Mouse (Mus musculus): Measurements from ENCODE around the gene Gse1. TPM values are rescaled to one million over a fixed set of nuclear protein-coding genes. Genes with fewer than 3 reads are reported as not detected.

The Gse1 gene
- polyA plus RNA-seq, 1 experiment from 2014 or later = 31.3 TPM

DNA sequence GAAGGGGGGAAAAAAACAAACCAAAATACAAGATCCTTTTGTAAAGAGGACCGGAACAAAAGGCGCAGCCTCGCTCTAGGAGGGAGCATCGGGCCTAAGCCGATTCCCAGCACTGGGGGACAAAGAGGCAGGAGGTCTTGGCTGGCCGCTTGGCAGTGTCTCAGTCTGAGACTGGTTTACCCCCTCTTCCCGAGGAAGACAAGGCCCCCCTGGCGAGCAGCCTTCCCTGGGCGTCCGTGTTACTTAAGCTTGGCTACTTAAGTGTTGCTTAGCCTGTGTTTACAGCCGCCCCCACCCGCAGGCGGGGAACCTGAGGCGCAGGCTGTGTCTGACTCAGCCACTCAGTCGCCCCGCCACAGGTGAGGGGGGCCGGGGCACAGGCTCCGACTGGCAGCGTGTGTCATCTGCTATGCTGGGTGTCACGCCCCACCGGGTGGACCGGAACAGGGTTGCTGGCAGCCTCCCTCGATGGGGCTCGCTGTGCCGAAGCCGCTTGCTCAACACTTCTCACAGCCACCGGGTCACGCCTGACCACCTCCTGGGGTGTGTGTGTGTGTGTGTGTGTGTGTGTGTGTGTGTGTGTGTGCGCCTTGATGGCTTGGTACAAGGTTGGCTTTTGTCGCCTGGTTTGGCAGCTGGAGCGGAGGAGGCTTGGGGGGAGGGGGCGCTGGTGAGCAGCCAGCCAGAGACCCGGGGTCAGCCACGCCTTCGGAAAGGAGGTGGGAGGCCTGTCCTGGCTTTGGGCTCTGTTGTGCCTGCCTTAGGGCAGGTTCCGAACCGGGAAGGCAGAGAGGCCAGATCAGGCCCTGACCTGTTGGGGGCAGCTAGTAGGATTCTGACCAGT is 310.4 kb downstream of the Gse1 start:
- peak overlapping the region; percentile 99 for H3K4me2 ChIP-seq (replicated peaks)
- H3K27me3 ChIP-seq = no peaks in the 10 kb centered on the region
- ATAC-seq (replicated peaks) = peak; percentile 37
- H3K9ac ChIP-seq (replicated peaks) = peak overlapping the region; percentile 65
- H3K9me3 ChIP-seq = no peaks in the 10 kb centered on the region
- H3K4me1 ChIP-seq = peaks cover 91% of the 10 kb centered on the region
- no peaks in the 10 kb centered on the region for H3K36me3 ChIP-seq
- peak overlapping the region; percentile 98 for H3K27ac ChIP-seq (replicated peaks)
- under 1% methylated on average over 37 of the region's 37 CpGs for WGBS
- H3K4me3 ChIP-seq = peak overlapping the region; percentile 78

DNA sequence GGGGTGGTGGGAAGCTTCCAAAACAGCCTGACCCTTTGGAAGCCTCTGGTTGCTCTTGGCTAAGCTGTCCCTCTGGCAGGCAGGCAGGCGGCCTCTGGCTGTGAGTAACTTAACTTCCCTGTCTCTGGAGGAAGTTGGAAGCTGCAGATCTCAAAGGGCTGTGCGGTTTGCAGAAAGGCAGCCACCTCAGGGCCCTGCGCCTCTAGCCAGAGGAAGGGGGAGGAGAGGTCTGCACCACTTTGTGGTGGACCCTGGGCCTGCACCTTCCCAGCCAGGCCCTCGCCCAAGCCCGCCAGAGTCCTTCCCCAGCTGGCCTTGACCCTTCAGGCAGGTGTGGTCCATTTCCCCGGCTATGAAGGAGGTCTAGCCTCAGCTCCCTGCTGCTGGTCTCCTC is 311.1 kb downstream of the Gse1 start:
- peak overlapping the region; percentile 65; the same call in 1 of the 2 replicates for H3K9ac ChIP-seq (replicated peaks)
- H3K27me3 ChIP-seq = no peaks in the 10 kb centered on the region
- 31% methylated on average over 5 of the region's 6 CpGs for WGBS
- H3K4me3 ChIP-seq = peak overlapping the region; percentile 78
- H3K4me2 ChIP-seq (replicated peaks) = peak overlapping the region; percentile 99
- no peaks in the 10 kb centered on the region for H3K9me3 ChIP-seq
- peaks cover 89% of the 10 kb centered on the region for H3K4me1 ChIP-seq
- no peak for ATAC-seq (replicated peaks)
- peak overlapping the region; percentile 98 for H3K27ac ChIP-seq (replicated peaks)
- no peaks in the 10 kb centered on the region for H3K36me3 ChIP-seq

DNA sequence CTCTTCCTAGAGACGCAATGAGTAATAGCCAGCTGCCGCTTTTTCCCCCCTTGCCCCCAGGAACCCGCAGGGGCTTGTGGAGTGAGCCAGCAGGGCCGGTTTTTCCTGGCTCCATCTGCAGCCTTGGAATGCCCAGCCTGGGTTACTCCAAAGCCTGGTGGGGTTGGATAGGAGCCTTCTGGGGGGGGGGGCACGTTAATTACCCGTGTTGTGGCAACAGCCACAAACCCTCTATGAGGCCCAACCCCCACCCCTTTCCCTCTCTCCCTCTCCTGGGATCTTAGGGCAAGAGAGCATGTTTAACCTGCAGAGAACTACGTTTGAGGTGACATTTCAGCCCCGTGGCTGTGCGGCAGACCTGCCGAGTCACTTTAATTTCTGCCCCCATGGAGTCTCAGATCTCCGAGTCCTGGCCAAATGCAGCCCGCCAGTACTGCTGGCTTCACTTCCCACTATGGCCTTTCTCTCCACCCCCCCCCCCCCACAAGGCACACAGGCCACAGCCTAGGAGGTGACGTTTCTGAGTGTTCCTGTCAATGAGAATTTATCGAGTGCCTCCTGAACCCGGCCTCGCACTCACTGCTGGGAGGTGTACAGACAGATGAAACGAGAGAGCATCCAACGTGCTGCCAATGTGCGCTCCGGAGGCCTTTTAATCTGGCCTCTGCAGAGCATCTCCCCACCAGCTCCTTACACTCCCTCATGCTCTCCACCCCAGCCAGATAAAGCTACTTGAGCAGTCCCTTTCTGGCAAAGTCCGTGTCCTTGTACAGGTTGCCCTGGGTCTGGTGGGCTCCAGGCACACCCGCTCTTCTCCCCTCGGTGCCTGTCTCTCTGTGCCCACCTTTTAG is 311.7 kb downstream of the Gse1 start:
- peak overlapping the region; percentile 98 for H3K27ac ChIP-seq (replicated peaks)
- WGBS = 24% methylated on average over 23 of the region's 23 CpGs
- H3K36me3 ChIP-seq = no peaks in the 10 kb centered on the region
- peak overlapping the region; percentile 99 for H3K4me2 ChIP-seq (replicated peaks)
- ATAC-seq (replicated peaks) = no peak
- H3K9ac ChIP-seq (replicated peaks) = peak overlapping the region; percentile 65; the same call in 1 of the 2 replicates
- peaks cover 82% of the 10 kb centered on the region for H3K4me1 ChIP-seq
- peak overlapping the region; percentile 78 for H3K4me3 ChIP-seq
- no peaks in the 10 kb centered on the region for H3K27me3 ChIP-seq
- no peaks in the 10 kb centered on the region for H3K9me3 ChIP-seq

DNA sequence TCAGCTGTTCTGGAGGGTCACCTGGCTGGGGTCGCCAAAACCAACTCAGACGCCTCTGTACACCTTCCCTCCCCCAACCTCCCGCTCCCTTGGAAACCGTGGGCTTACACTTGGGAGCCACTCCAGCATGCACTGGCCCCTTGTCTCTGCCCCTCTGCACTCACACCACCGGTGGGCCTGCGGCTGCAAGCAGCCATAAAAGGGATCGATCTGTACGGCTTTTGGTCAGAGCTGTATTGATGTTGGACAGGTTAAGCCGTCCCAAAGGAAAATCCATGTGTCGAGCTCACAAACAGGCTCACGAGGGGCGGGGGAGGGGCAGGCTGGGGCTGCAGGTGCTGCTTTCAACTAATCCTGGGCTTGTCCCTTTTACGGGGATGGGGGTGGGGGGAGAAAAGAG is 314.7 kb downstream of the Gse1 start:
- H3K4me2 ChIP-seq (replicated peaks) = no peak overlapping the region
- no peak overlapping the region for H3K4me3 ChIP-seq
- H3K9me3 ChIP-seq = no peaks in the 10 kb centered on the region
- WGBS = 21% methylated on average over 13 of the region's 13 CpGs
- H3K27ac ChIP-seq (replicated peaks) = 0 out of 2 replicates have a peak overlapping the region, but pooled peaks have one; percentile 10
- no peaks in the 10 kb centered on the region for H3K27me3 ChIP-seq
- no peaks in the 10 kb centered on the region for H3K36me3 ChIP-seq
- no peak overlapping the region for H3K9ac ChIP-seq (replicated peaks)
- ATAC-seq (replicated peaks) = no peak
- peaks cover 89% of the 10 kb centered on the region for H3K4me1 ChIP-seq

DNA sequence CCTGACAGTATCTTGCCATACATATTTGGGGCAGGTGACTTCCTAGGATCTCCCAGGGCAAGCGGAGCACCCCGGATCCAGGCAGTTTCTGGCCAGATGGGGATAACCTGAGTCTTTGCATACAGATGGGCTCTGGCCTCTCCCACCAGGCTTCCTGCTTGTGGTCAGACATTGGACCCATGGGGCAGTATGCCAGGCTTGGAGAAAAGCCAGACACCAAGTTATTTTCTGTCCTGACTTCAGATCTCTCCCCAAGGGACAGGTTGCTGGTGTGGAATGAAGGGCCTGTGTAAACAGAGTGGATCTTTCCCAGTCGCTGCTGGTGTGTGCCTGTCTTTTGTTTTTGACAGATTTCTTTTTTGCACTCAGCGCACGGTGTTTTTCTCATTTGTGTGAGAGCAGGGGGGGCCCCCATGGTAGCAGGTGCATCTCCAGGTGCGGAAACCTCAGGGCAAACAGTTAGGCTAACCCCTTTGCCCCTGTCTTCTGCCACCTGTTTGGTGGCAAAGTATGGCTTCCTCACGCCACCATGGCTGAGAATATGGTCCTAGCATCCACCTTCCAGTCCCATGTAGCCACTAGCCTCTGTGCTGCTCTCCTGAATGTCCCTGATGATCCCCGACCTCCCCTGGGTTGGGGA is 315.3 kb downstream of the Gse1 start:
- 53% methylated on average over 8 of the region's 8 CpGs for WGBS
- peaks cover 89% of the 10 kb centered on the region for H3K4me1 ChIP-seq
- H3K27me3 ChIP-seq = no peaks in the 10 kb centered on the region
- H3K4me3 ChIP-seq = no peak overlapping the region
- no peaks in the 10 kb centered on the region for H3K36me3 ChIP-seq
- H3K27ac ChIP-seq (replicated peaks) = 0 out of 2 replicates have a peak overlapping the region, but pooled peaks have one; percentile 10
- H3K9ac ChIP-seq (replicated peaks) = no peak overlapping the region
- H3K9me3 ChIP-seq = no peaks in the 10 kb centered on the region
- no peak overlapping the region for H3K4me2 ChIP-seq (replicated peaks)
- ATAC-seq (replicated peaks) = no peak

DNA sequence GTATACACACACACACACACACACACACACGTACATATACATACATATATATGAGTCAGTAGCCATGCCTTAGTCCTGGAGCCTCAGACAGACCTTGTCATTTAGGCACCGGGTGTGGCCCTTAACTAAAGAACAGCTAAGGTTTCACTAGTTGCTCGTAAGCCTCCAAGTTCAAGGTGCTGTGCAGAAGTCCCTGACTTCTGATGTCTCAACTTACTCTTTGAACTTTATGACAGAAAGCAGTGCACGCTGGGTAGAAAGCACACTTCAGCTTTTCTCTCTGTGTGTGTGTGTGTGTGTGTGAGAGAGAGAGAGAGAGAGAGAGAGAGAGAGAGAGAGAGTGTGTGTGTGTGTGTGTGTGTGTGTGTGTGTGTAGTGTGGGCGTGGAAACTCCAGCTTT is 315.9 kb downstream of the Gse1 start:
- 91% methylated on average over 5 of the region's 5 CpGs for WGBS
- Histone ChIP-seq H3K4me3 (no peak overlapping the region), H3K27ac (replicated peaks) (no peak overlapping the region), H3K9me3 (no peaks in the 10 kb centered on the region), H3K4me1 (peaks cover 89% of the 10 kb centered on the region), H3K36me3 (no peaks in the 10 kb centered on the region), H3K4me2 (replicated peaks) (no peak overlapping the region), H3K27me3 (no peaks in the 10 kb centered on the region), H3K9ac (replicated peaks) (no peak overlapping the region)
- ATAC-seq (replicated peaks) = no peak

DNA sequence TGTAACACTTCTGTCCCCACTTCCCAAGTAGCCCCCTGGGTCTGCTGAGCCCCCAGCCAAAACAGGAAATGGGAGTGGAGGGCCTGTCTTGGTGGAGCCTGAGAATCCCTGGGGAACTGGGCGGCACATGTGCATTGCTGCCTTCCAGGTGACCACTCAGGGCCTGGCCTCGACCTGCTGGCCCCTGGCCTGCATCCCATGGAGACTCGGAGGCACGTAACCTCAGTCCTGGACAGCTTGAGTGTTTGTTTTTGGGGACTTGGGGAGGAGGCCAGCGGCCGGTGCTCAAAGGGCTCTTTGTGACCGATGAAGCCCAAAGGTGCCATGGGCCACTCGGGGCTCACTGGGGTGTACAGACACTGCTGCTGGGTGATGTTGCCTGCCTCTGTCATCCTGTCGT is 319.3 kb downstream of the Gse1 start:
- Histone ChIP-seq H3K9ac (replicated peaks) (0 out of 2 replicates have a peak overlapping the region, but pooled peaks have one; percentile 4), H3K27me3 (no peaks in the 10 kb centered on the region), H3K4me2 (replicated peaks) (0 out of 2 replicates have a peak overlapping the region, but pooled peaks have one; percentile 18), H3K27ac (replicated peaks) (peak overlapping the region; percentile 91), H3K36me3 (no peaks in the 10 kb centered on the region), H3K4me1 (peaks cover 91% of the 10 kb centered on the region), H3K9me3 (no peaks in the 10 kb centered on the region), H3K4me3 (no peak overlapping the region)
- WGBS = 73% methylated on average over 9 of the region's 9 CpGs
- ATAC-seq (replicated peaks) = no peak

DNA sequence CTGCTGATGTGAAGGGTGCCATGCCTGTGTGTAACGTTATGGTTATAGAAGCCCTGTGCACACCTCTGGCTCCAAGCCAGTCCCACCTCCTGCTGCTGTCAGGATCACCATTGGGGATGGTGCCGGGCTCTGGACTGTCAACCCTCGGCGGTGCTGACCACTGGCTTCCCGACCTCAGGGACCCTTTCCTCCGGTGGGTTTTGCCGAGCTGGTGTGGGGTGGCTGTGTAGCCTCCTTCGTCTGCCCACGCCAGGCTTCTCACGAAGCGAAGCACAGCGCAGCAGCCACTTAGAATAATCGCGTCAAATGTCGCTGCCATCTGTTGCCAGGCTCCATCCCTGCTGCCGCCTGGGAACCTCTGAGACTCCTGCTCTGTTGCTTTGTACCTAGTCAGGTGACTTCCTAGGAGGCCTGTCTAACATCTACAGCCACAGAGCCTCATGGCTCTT is 320.1 kb downstream of the Gse1 start:
- peak overlapping the region; percentile 18 for H3K4me2 ChIP-seq (replicated peaks)
- 36% methylated on average over 16 of the region's 16 CpGs for WGBS
- H3K9ac ChIP-seq (replicated peaks) = 0 out of 2 replicates have a peak overlapping the region, but pooled peaks have one; percentile 4
- peak; percentile 30; the same call in 1 of the 2 replicates for ATAC-seq (replicated peaks)
- peak overlapping the region; percentile 91 for H3K27ac ChIP-seq (replicated peaks)
- H3K4me3 ChIP-seq = no peak overlapping the region
- H3K4me1 ChIP-seq = peaks cover 91% of the 10 kb centered on the region
- no peaks in the 10 kb centered on the region for H3K9me3 ChIP-seq
- H3K27me3 ChIP-seq = no peaks in the 10 kb centered on the region
- no peaks in the 10 kb centered on the region for H3K36me3 ChIP-seq

DNA sequence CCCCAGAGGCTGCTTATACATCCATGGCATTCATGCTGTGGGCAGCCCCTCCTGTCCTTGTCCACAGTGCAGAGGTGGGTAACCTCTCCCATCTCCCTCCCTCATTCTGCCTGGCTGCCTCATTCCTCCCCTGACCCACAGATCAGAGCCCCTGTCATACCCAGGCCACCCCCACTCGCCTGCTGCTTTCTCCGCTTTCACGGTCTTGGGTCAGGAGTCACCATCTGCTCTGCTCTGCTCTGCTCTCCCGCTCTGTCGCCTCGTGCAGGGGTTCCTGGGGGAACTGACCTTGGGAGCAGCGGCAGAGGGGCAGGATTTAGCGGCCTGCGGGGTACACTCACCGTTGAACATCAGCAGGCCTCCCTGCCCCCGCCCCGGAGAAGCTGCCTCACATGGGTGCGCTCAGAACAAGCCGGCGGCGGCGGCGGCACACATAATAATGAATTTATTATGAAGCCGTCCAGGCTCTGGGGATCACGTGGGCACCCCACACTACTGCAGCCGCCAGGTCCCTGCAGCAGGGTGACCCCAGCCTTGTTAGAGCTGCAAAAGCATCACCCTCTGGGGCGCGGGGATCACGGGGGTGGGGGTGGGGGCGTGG is 321.2 kb downstream of the Gse1 start:
- no peaks in the 10 kb centered on the region for H3K36me3 ChIP-seq
- ATAC-seq (replicated peaks) = peak; percentile 6; the same call in 1 of the 2 replicates
- peak overlapping the region; percentile 91 for H3K27ac ChIP-seq (replicated peaks)
- peaks cover 92% of the 10 kb centered on the region for H3K4me1 ChIP-seq
- peak overlapping the region; percentile 38 for H3K9ac ChIP-seq (replicated peaks)
- peak overlapping the region; percentile 46 for H3K4me2 ChIP-seq (replicated peaks)
- peak overlapping the region; percentile 18 for H3K4me3 ChIP-seq
- 6% methylated on average over 25 of the region's 25 CpGs for WGBS
- H3K9me3 ChIP-seq = no peaks in the 10 kb centered on the region
- H3K27me3 ChIP-seq = no peaks in the 10 kb centered on the region

DNA sequence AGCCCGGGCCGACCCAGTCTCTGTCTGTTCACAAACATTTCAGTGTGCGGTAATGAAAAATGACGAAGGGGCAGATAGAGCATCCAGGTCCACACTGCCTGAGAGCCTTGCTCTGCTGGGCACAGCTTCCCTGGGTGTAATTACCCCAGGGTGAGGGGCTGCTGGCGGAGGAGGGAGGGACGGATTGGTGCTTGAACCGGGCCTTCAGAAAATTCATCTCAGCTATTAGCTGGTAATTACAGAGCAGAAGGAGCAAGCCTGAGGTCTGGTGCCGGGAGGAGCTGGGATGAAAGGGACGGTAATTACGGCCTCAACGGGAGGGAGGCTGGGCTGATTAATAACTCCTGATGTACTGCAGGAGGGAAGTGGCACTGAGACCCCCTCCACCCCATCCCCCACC is 321.7 kb downstream of the Gse1 start:
- Histone ChIP-seq H3K9ac (replicated peaks) (peak overlapping the region; percentile 38), H3K4me3 (peak overlapping the region; percentile 18)

DNA sequence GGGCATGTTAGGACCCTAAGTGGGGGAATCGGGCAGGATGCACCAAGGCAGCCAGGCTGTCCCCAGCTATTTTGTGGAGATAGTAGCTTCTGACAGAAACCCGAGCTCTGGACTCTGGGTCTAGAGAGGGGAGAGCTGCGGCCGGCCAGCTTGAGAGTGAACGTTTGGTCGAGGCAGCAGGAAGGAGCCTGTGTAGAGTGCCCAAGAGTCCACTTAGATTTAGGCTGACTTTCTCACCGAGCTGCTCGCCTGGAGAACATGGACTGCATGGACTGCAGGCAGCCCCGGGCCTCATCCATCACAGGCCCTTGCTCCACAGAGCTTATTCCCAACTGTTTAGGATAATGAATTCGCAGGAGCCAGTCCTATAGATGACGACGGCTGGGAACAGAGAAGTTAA is 322.2 kb downstream of the Gse1 start:
- WGBS = 9% methylated on average over 12 of the region's 12 CpGs
- Histone ChIP-seq H3K36me3 (no peaks in the 10 kb centered on the region), H3K27ac (replicated peaks) (peak overlapping the region; percentile 91), H3K27me3 (no peaks in the 10 kb centered on the region), H3K4me2 (replicated peaks) (peak overlapping the region; percentile 46), H3K4me3 (no peak overlapping the region), H3K4me1 (peaks cover 98% of the 10 kb centered on the region), H3K9ac (replicated peaks) (no peak overlapping the region; the same call in 1 of the 2 replicates), H3K9me3 (no peaks in the 10 kb centered on the region)
- ATAC-seq (replicated peaks) = no peak

More for the DNA sequence above, 321.7 kb downstream of the Gse1 start:
- 3% methylated on average over 11 of the region's 11 CpGs for WGBS
- peaks cover 97% of the 10 kb centered on the region for H3K4me1 ChIP-seq
- peak overlapping the region; percentile 46 for H3K4me2 ChIP-seq (replicated peaks)
- H3K9me3 ChIP-seq = no peaks in the 10 kb centered on the region
- no peaks in the 10 kb centered on the region for H3K36me3 ChIP-seq
- peak; percentile 36; the same call in 1 of the 2 replicates for ATAC-seq (replicated peaks)
- H3K27ac ChIP-seq (replicated peaks) = peak overlapping the region; percentile 91
- no peaks in the 10 kb centered on the region for H3K27me3 ChIP-seq

All from forebrain, embryonic 15.5 days (tissue).